Mouse (Mus musculus) MEL (cell line): ENCODE measurements around the gene H60b.
"Not testable (repeated sequence)": the region's sequence is repeated elsewhere in the genome, so short reads cannot be mapped to it uniquely, and the experiment has no call there.

Experiments used
- CTCF ChIP-seq, 3 experiments: IDR thresholded peaks in 2 of 3; conservative IDR thresholded peaks in 1 of 3; 2 replicates each; pipeline ENCODE4 v1.5.1; 2011 to 2012; ENCODE audit warnings: low read length in 3 of 3, low read depth in 2 of 3, mild to moderate bottlenecking in 2 of 3, improper control_type of control experiment in 1 of 3, inconsistent platforms in 1 of 3, mixed read lengths in 1 of 3, moderate library complexity in 1 of 3; ENCODE audit not compliant: control insufficient read depth in 1 of 3, insufficient read depth in 1 of 3, poor library complexity in 1 of 3, severe bottlenecking in 1 of 3
- EP300 ChIP-seq, 2 experiments: IDR thresholded peaks; 2 replicates each; pipeline ENCODE4 v1.6.1; 2011; ENCODE audit warnings: improper control_type of control experiment in 2 of 2, low read length in 2 of 2, low read depth in 1 of 2, mild to moderate bottlenecking in 1 of 2
- GABPA ChIP-seq: IDR thresholded peaks from 2 replicates; pipeline ENCODE4 v1.6.1; 2012; ENCODE audit warnings: low read depth, mild to moderate bottlenecking, inconsistent platforms, low read length, improper control_type of control experiment, moderate library complexity
- GATA1 ChIP-seq: IDR thresholded peaks from 2 replicates; pipeline ENCODE4 v1.6.1; 2011; ENCODE audit warnings: low read depth, low read length, improper control_type of control experiment
- HCFC1 ChIP-seq: IDR thresholded peaks from 2 replicates; pipeline ENCODE4 v1.6.1; 2012; ENCODE audit warnings: low read depth, mild to moderate bottlenecking, inconsistent platforms, low read length, improper control_type of control experiment, moderate library complexity
- MAX ChIP-seq: IDR thresholded peaks from 2 replicates; pipeline ENCODE4 v1.6.1; 2011; ENCODE audit warnings: low read length, improper control_type of control experiment
- MXI1 ChIP-seq: IDR thresholded peaks from 2 replicates; pipeline ENCODE4 v1.6.1; 2011; ENCODE audit warnings: mild to moderate bottlenecking, low read depth, low read length, improper control_type of control experiment
- MYB ChIP-seq: IDR thresholded peaks from 2 replicates; pipeline ENCODE4 v1.6.1; 2011; ENCODE audit warnings: mild to moderate bottlenecking, low read depth, low read length, improper control_type of control experiment
- POLR2A ChIP-seq, 2 experiments: IDR thresholded peaks; 2 replicates each; pipeline ENCODE4 v1.6.1; 2011 to 2012; ENCODE audit warnings: low read length in 2 of 2, mild to moderate bottlenecking in 2 of 2, control low read depth in 1 of 2, improper control_type of control experiment in 1 of 2, low read depth in 1 of 2, moderate library complexity in 1 of 2; ENCODE audit not compliant: control insufficient read depth in 1 of 2, insufficient read depth in 1 of 2, poor library complexity in 1 of 2
- SMC3 ChIP-seq: IDR thresholded peaks from 2 replicates; pipeline ENCODE4 v1.6.1; 2011; ENCODE audit warnings: low read depth, low read length, improper control_type of control experiment
- TAL1 ChIP-seq: IDR thresholded peaks from 2 replicates; pipeline ENCODE4 v1.6.1; 2012; ENCODE audit warnings: mild to moderate bottlenecking, inconsistent platforms, low read length, moderate library complexity, mixed read lengths

GRCm38 (mm10) chr10:22169116-22169515, 10.7 kb downstream of the H60b start:
- not testable (repeated sequence) for TF ChIP-seq TAL1; CTCF (IDR thresholded peaks at IDR 0.05 in 2 of 3, conservative IDR thresholded peaks at IDR 0.05 in 1 of 3; ENCODE audit: control insufficient read depth in 1 of 3, insufficient read depth in 1 of 3, low read depth in 2 of 3, low read length in 3 of 3, poor library complexity in 1 of 3, severe bottlenecking in 1 of 3); GATA1; SMC3; MXI1; EP300 (IDR thresholded peaks at IDR 0.05; ENCODE audit: low read depth in 1 of 2, low read length in 2 of 2); HCFC1; MAX; GABPA; POLR2A (IDR thresholded peaks at IDR 0.05; ENCODE audit: control insufficient read depth in 1 of 2, insufficient read depth in 1 of 2, low read depth in 1 of 2, low read length in 2 of 2, poor library complexity in 1 of 2); MYB
